Mouse (Mus musculus) lung, postnatal 0 days (tissue): ENCODE results near the gene P4ha3.

Source experiments
- CTCF ChIP-seq: IDR thresholded peaks from 2 replicates; pipeline ENCODE4 v1.5.1; 2016; ENCODE audit warnings: antibody characterized with exemption, mild to moderate bottlenecking
- EP300 ChIP-seq: IDR thresholded peaks from 2 replicates; pipeline ENCODE4 v1.6.1; 2016; ENCODE audit warnings: antibody characterized with exemption, mild to moderate bottlenecking, control low read depth

- TF ChIP-seq CTCF (no peak), EP300 (no peak)
Observed at GRCm38 (mm10) chr7:100317534-100317933, 32.2 kb downstream of the P4ha3 start.
